Mouse (Mus musculus) midbrain, embryonic 13.5 days (tissue): ENCODE measurements around the gene Pla2g2d. TPM values are rescaled to one million over a fixed set of nuclear protein-coding genes. Genes with fewer than 3 reads are reported as not detected.
A peak's percentile ranks its signal among the peaks of the same experiment; 100 is the strongest.

Experiments used
- ATAC-seq: fragments of 200-750 bp; cut with Nextera tagmentation; 2 replicates; pipeline ENCODE4 v1.8.0; 2017; ENCODE audit warnings: mild to moderate bottlenecking, moderate TSS enrichment, moderate library complexity
- H3K27ac ChIP-seq: fragments of 300-500 bp; sonication (generic); 2 replicates; pipeline ENCODE4 v1.5.1; 2015; ENCODE audit warnings: inconsistent platforms, mild to moderate bottlenecking, moderate library complexity
- H3K27me3 ChIP-seq: fragments of 300-500 bp; sonication (generic); 2 replicates; pipeline ENCODE4 v1.6.1; 2015; ENCODE audit warnings: mild to moderate bottlenecking, inconsistent platforms
- H3K36me3 ChIP-seq: fragments of 300-500 bp; sonication (generic); 2 replicates; pipeline ENCODE4 v1.6.1; 2015; ENCODE audit warnings: mild to moderate bottlenecking, inconsistent platforms
- H3K4me1 ChIP-seq: fragments of 300-500 bp; sonication (generic); replicated peaks from 2 replicates; pipeline ENCODE4 v1.6.1; 2015; ENCODE audit warnings: inconsistent platforms
- H3K4me2 ChIP-seq: fragments of 300-500 bp; sonication (generic); replicated peaks from 2 replicates; pipeline ENCODE4 v1.6.1; 2015; ENCODE audit warnings: moderate library complexity, mild to moderate bottlenecking, inconsistent platforms
- H3K4me3 ChIP-seq: fragments of 300-500 bp; sonication (generic); replicated peaks from 2 replicates; pipeline ENCODE4 v1.5.1; 2015; ENCODE audit warnings: mild to moderate bottlenecking, inconsistent platforms
- H3K9ac ChIP-seq: fragments of 300-500 bp; sonication (generic); replicated peaks from 2 replicates; pipeline ENCODE4 v1.6.1; 2015; ENCODE audit warnings: mild to moderate bottlenecking, inconsistent platforms
- H3K9me3 ChIP-seq: fragments of 300-500 bp; sonication (generic); 2 replicates; pipeline ENCODE4 v1.6.1; 2016; ENCODE audit warnings: mild to moderate bottlenecking, inconsistent platforms
- WGBS: fragments of 180-500 bp; shearing (Covaris S2); methylation state at CpG from one replicate; pipeline ENCODE4 v1.1.7; 2015; 5-methylcytosine and 5-hydroxymethylcytosine counted together
- polyA plus RNA-seq: library from polyadenylated mRNA; unstranded; fragments of >200 nt; fragmentation: Nextera tagmentation; extraction: Ambion mirVana; gene quantifications from 2 replicates; pipeline ENCODE4 v1.2.1, GENCODE M21; 2015

The Pla2g2d gene
- polyA plus RNA-seq, 1 experiment from 2014 or later: 0.07 TPM

- no peak overlapping the region for H3K4me3 ChIP-seq
- H3K9me3 ChIP-seq: no peaks in the 10 kb centered on the region
- 86% methylated on average over 3 of the region's 3 CpGs for WGBS
- H3K4me1 ChIP-seq: 0 out of 2 replicates have a peak, but pooled peaks cover 6% of the 10 kb centered on the region
- H3K4me2 ChIP-seq: no peak overlapping the region
- no peak overlapping the region for H3K27ac ChIP-seq
- H3K27me3 ChIP-seq: no peaks in the 10 kb centered on the region
- no peaks in the 10 kb centered on the region for H3K36me3 ChIP-seq
- H3K9ac ChIP-seq: no peak overlapping the region
- ATAC-seq: no peak
Measured at GRCm38 (mm10) chr4:138753608-138754007, 21.9 kb upstream of the Pla2g2d start.

DNA sequence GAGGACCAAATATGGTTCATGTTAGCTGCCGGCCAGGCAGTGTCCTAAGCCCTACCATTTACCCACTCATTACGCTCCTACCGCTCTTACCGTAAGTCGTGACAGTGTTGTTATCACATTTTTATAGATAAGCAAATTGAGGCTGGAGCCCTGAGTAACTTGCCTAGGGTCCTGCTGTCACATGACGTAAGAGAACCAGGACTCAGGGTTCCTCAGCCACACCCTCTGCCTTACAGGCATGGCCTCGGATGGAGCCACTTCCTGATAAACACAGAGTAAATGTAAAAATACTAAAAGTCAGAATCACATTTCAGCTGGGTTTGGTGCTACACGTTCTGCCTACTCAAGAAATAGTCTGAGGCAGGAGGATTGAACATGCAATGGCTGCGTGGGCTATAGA lies 21.1 kb upstream of the Pla2g2d start:
- Histone ChIP-seq H3K36me3 (no peaks in the 10 kb centered on the region), H3K4me3 (no peak overlapping the region), H3K27me3 (no peaks in the 10 kb centered on the region), H3K9ac (no peak overlapping the region), H3K4me2 (no peak overlapping the region), H3K9me3 (no peaks in the 10 kb centered on the region), H3K27ac (no peak overlapping the region), H3K4me1 (0 out of 2 replicates have a peak, but pooled peaks cover 6% of the 10 kb centered on the region)
- 89% methylated on average over 9 of the region's 9 CpGs for WGBS
- no peak for ATAC-seq

DNA sequence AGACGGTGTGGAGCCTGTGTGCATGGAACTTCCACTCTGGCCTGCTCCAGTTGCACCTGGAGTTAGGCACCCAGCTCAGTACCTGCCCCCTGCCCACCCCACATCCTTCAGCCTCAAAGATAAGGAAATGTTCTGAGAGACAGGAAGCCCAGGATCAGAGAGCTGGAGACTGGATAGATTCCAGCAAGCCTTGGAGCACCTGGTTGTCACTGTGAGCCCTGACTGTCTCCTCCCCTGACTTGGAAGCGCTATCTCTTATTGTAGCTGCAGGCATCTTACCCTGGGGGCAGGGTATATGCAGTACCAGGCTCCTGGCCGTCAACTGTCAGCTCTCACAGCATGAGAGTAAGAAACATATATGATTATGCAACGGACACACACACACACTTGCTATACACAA lies 20.1 kb upstream of the Pla2g2d start:
- Histone ChIP-seq H3K36me3 (no peaks in the 10 kb centered on the region), H3K4me1 (0 out of 2 replicates have a peak, but pooled peaks cover 6% of the 10 kb centered on the region), H3K27ac (no peak overlapping the region), H3K9me3 (no peaks in the 10 kb centered on the region), H3K9ac (no peak overlapping the region), H3K27me3 (no peaks in the 10 kb centered on the region), H3K4me2 (no peak overlapping the region), H3K4me3 (no peak overlapping the region)
- 68% methylated on average over 4 of the region's 4 CpGs for whole genome bisulfite sequencing
- ATAC-seq: no peak

- Histone ChIP-seq H3K4me2 (no peak overlapping the region), H3K36me3 (no peaks in the 10 kb centered on the region), H3K27me3 (no peaks in the 10 kb centered on the region), H3K9ac (no peak overlapping the region), H3K27ac (no peak overlapping the region), H3K4me3 (no peak overlapping the region), H3K4me1 (0 out of 2 replicates have a peak, but pooled peaks cover 6% of the 10 kb centered on the region), H3K9me3 (no peaks in the 10 kb centered on the region)
- ATAC-seq: no peak
- 83% methylated on average over 11 of the region's 11 CpGs for WGBS
Measured at GRCm38 (mm10) chr4:138755983-138756382, 19.6 kb upstream of the Pla2g2d start.

DNA sequence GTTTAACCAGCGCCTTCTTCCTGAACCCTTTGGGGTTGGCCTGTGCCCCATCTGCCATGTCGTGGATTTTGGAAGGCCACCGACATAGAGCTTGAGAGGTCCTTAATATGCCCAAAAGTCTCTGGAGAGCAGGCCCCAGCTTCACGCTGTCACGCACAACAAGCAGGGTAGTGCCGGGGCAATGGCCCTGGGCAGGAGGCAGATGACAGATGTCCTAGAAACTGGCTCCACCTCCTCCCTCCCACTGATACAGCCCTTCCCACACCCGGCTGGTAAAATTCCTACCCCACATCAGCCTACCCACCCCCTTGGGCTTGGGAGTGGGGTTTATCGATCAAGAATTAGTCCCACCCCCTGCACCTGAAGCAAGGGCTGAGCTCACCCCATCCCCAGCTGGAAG lies 18.1 kb upstream of the Pla2g2d start, which contains the start of gene Pla2g2f:
Gene Pla2g2f, minus strand, starts transcription at position 211 of the 400 bp plus-strand sequence.
- Histone ChIP-seq H3K36me3 (no peaks in the 10 kb centered on the region), H3K4me3 (no peak within 1 kb of the TSS), H3K4me2 (no peak within 1 kb of the TSS), H3K27ac (no peak within 1 kb of the TSS), H3K27me3 (no peaks in the 10 kb centered on the region), H3K4me1 (0 out of 2 replicates have a peak, but pooled peaks cover 6% of the 10 kb centered on the region), H3K9ac (no peak within 1 kb of the TSS), H3K9me3 (no peaks in the 10 kb centered on the region)
- no peak for ATAC-seq
- WGBS: 56% methylated on average over 8 of the region's 8 CpGs

- Histone ChIP-seq H3K4me2 (no peak overlapping the region), H3K9ac (no peak overlapping the region), H3K4me3 (no peak overlapping the region), H3K27me3 (no peaks in the 10 kb centered on the region), H3K9me3 (no peaks in the 10 kb centered on the region), H3K36me3 (no peaks in the 10 kb centered on the region), H3K27ac (no peak overlapping the region), H3K4me1 (no peaks in the 10 kb centered on the region)
- no peak for ATAC-seq
- WGBS: 85% methylated on average over 9 of the region's 9 CpGs
Measured at GRCm38 (mm10) chr4:138762266-138762665, 13.3 kb upstream of the Pla2g2d start.

DNA sequence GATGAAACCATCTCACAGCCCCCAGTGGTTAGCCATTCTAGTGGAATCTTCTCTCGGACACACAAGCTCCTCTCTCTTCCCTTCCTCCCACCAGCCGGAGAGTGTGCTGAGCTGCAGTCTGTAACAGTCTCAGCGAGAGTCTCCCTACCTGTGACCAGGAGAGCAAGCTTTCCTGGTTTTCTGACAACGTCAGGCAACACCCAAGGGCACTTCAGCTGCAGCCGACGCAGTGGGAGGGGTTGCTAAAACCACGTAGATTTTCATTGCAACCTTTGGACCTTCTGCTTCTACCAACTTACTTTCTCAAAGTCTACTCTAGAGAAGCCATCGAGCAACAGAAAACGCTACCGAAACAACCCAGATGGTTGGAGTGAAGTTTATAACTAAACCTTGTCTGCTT lies 3.6 kb upstream of the Pla2g2d start:
- Histone ChIP-seq H3K9me3 (no peaks in the 10 kb centered on the region), H3K9ac (no peak overlapping the region), H3K4me1 (no peaks in the 10 kb centered on the region), H3K27ac (no peak overlapping the region), H3K36me3 (no peaks in the 10 kb centered on the region), H3K4me3 (no peak overlapping the region), H3K27me3 (no peaks in the 10 kb centered on the region), H3K4me2 (no peak overlapping the region)
- 91% methylated on average over 10 of the region's 10 CpGs for WGBS
- no peak for ATAC-seq

GRCm38 (mm10) chr4:138772386-138772785 lies 3.1 kb upstream of the Pla2g2d start:
- Histone ChIP-seq H3K27ac (no peak overlapping the region), H3K4me2 (no peak overlapping the region), H3K9ac (no peak overlapping the region), H3K27me3 (no peaks in the 10 kb centered on the region), H3K4me1 (peaks cover 3% of the 10 kb centered on the region), H3K36me3 (no peaks in the 10 kb centered on the region), H3K9me3 (no peaks in the 10 kb centered on the region), H3K4me3 (no peak overlapping the region)
- ATAC-seq: no peak
- WGBS: 78% methylated on average over 5 of the region's 5 CpGs

GRCm38 (mm10) chr4:138777417-138778407 lies 2.2 kb downstream of the Pla2g2d start:
- Histone ChIP-seq H3K36me3 (no peaks in the 10 kb centered on the region), H3K27me3 (no peaks in the 10 kb centered on the region), H3K9me3 (no peaks in the 10 kb centered on the region), H3K4me2 (no peak overlapping the region), H3K9ac (no peak overlapping the region), H3K4me1 (peaks cover 10% of the 10 kb centered on the region), H3K27ac (peak overlapping the region; percentile 9; the same call in 1 of the 2 replicates), H3K4me3 (no peak overlapping the region)
- no peak for ATAC-seq
- WGBS: 47% methylated on average over 20 of the region's 20 CpGs

DNA sequence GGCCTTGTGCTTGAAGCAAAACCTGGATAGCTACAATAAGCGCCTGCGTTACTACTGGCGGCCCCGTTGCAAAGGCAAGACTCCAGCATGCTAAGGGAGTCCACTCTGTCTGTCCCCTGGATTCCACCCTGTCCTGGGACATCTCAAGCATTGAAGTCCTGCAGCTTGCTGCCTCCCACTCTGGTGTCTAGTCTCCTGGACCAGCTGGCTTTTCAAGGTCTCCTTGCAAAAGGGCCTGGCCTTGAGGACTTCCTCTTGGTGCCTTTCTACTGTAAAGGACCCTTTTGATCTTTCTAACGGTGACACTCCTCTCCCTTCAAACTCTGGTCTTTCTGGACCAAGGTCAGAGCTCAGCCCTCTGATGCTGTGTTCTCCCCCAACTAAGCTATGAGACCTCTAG lies 4.8 kb downstream of the Pla2g2d start:
- 95% methylated on average over 5 of the region's 5 CpGs for WGBS
- no peak for ATAC-seq

DNA sequence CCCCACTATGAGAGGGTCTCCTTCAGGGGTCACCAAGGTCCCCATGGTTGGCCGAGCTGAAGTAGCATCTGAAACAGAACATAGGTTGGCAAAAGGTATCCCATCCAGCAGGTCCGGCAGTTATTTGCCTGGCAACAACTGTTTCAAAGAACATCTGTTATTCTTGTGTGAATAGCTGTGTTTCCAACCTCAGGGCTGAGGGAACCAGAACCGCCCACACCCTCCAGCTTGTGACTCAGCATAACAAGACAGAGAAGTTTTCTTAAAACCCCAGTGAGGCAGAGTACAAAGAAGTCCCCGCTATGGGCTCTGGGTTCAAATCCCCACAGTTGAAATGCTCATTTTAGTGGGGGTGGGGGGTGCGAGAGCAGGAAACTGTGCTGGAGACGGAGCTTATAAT lies 6.6 kb downstream of the Pla2g2d start:
- WGBS: 86% methylated on average over 6 of the region's 6 CpGs
- Histone ChIP-seq H3K4me2 (no peak overlapping the region), H3K36me3 (no peaks in the 10 kb centered on the region)

More for the DNA sequence above, 4.8 kb downstream of the Pla2g2d start:
- Histone ChIP-seq H3K9me3 (no peaks in the 10 kb centered on the region), H3K27ac (no peak overlapping the region), H3K36me3 (no peaks in the 10 kb centered on the region), H3K27me3 (no peaks in the 10 kb centered on the region), H3K9ac (no peak overlapping the region), H3K4me3 (no peak overlapping the region), H3K4me2 (no peak overlapping the region), H3K4me1 (peaks cover 10% of the 10 kb centered on the region)

GRCm38 (mm10) chr4:138785721-138786120 lies 10.2 kb downstream of the Pla2g2d start:
- Histone ChIP-seq H3K36me3 (no peaks in the 10 kb centered on the region), H3K9ac (no peak overlapping the region), H3K4me2 (no peak overlapping the region), H3K4me3 (no peak overlapping the region), H3K9me3 (no peaks in the 10 kb centered on the region), H3K27me3 (0 out of 2 replicates have a peak, but pooled peaks cover 3% of the 10 kb centered on the region), H3K27ac (no peak overlapping the region), H3K4me1 (no peaks in the 10 kb centered on the region)
- 68% methylated on average over 4 of the region's 4 CpGs for WGBS
- no peak for ATAC-seq

More for the DNA sequence above, 6.6 kb downstream of the Pla2g2d start:
- Histone ChIP-seq H3K4me3 (no peak overlapping the region), H3K27me3 (no peaks in the 10 kb centered on the region), H3K4me1 (peaks cover 10% of the 10 kb centered on the region), H3K9ac (no peak overlapping the region), H3K9me3 (no peaks in the 10 kb centered on the region), H3K27ac (no peak overlapping the region)
- ATAC-seq: no peak
